Mouse (Mus musculus) heart, embryonic 10.5 days (tissue): ENCODE data around the gene Fbll1. TPM values are rescaled to one million over a fixed set of nuclear protein-coding genes. Genes with fewer than 3 reads are reported as not detected.
"Not testable (repeated sequence)": the region's sequence is repeated elsewhere in the genome, so short reads cannot be mapped to it uniquely, and the experiment has no call there.

Experiments
- DNase-seq: peaks from one replicate; pipeline ENCODE4 v3.0.0-alpha.2; 2017; ENCODE audit warnings: low spot score
- H3K27ac ChIP-seq: fragments of 300-500 bp; sonication (generic); 2 replicates; pipeline ENCODE4 v1.5.1; 2016; ENCODE audit warnings: mild to moderate bottlenecking
- H3K27me3 ChIP-seq: fragments of 300-500 bp; sonication (generic); 2 replicates; pipeline ENCODE4 v1.6.1; 2016; ENCODE audit warnings: mild to moderate bottlenecking; ENCODE audit not compliant: poor library complexity, insufficient read depth, severe bottlenecking
- H3K36me3 ChIP-seq: fragments of 300-500 bp; sonication (generic); 2 replicates; pipeline ENCODE4 v1.6.1; 2016; ENCODE audit warnings: mild to moderate bottlenecking, moderate library complexity
- H3K4me1 ChIP-seq: fragments of 300-500 bp; sonication (generic); 2 replicates; pipeline ENCODE4 v1.6.1; 2016; ENCODE audit warnings: mild to moderate bottlenecking
- H3K4me3 ChIP-seq: fragments of 300-500 bp; sonication (generic); 2 replicates; pipeline ENCODE4 v1.5.1; 2016; ENCODE audit warnings: mild to moderate bottlenecking, moderate library complexity
- H3K9me3 ChIP-seq: fragments of 300-500 bp; sonication (generic); 2 replicates; pipeline ENCODE4 v1.6.1; 2016; ENCODE audit warnings: mild to moderate bottlenecking, moderate library complexity
- WGBS: fragments of 180-500 bp; shearing (Covaris S2); methylation state at CpG from one replicate; pipeline ENCODE4 v1.1.7; 2016; 5-methylcytosine and 5-hydroxymethylcytosine counted together
- polyA plus RNA-seq: library from polyadenylated mRNA; unstranded; fragments of >200 nt; fragmentation: Nextera tagmentation; extraction: Ambion mirVana; gene quantifications from 2 replicates; pipeline ENCODE4 v1.2.1, GENCODE M21; 2016

Gene Fbll1
- polyA plus RNA-seq, 1 experiment from 2014 or later: not detected

DNA sequence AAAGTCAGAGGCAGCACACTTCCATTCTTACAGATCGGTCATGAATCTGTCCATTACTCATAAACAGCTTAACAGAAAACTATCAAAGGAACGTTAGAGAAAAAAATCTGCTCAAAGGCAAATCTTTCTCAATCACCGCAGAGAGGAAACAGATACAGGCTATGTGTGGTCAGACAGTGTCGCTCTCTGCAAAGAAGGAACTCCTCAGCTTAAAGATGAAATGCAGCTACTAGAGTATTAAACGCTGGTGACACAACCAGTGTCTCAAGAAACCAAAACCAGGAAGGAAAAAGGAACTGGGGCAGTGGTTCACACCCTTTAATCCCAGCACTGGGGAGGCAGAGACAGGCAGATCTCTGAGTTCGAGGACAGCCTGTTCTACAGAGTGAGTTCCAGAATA is 29.0 kb upstream of the Fbll1 start:
- Histone ChIP-seq H3K27me3 (no peaks in the 10 kb centered on the region), H3K4me3 (no peak overlapping the region), H3K36me3 (peaks cover 92% of the 10 kb centered on the region), H3K27ac (no peak overlapping the region), H3K4me1 (peaks cover 8% of the 10 kb centered on the region; the same call in 1 of the 2 replicates), H3K9me3 (no peaks in the 10 kb centered on the region)
- no peak for DNase-seq
- WGBS: 93% methylated on average over 6 of the region's 6 CpGs

GRCm38 (mm10) chr11:35816316-35816715 is 17.6 kb upstream of the Fbll1 start:
- DNase-seq: no peak
- Histone ChIP-seq H3K9me3 (no peaks in the 10 kb centered on the region), H3K36me3 (peaks cover 97% of the 10 kb centered on the region), H3K27ac (no peak overlapping the region), H3K4me1 (no peaks in the 10 kb centered on the region), H3K27me3 (no peaks in the 10 kb centered on the region), H3K4me3 (no peak overlapping the region)
- 86% methylated on average over 12 of the region's 12 CpGs for WGBS

- H3K4me3 ChIP-seq: no peak overlapping the region
- no peaks in the 10 kb centered on the region for H3K9me3 ChIP-seq
- peak; percentile 45 for DNase-seq
- peaks cover 96% of the 10 kb centered on the region for H3K36me3 ChIP-seq
- no peak overlapping the region for H3K27ac ChIP-seq
- H3K4me1 ChIP-seq: no peaks in the 10 kb centered on the region
- 87% methylated on average over 10 of the region's 10 CpGs for WGBS
- no peaks in the 10 kb centered on the region for H3K27me3 ChIP-seq
Observed at GRCm38 (mm10) chr11:35811458-35811857, 12.8 kb upstream of the Fbll1 start.

DNA sequence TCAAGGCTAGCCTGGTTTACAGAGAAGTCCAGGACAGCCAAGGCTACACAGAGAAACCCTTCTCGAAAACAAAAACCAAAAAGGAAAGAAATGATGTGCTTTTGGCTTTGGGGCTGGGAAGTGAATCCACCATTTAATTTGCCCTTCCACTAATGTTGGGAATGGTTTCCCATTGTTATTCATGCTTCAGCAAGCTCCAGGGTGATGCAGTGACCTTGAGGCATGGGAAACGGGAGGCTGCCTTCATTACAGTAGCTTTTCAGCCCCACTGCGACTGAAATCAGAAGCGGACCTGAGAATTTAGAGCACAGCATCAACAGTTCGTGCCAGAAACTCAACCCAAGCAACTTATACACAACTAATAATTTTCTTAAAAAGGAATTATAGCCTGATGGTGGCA is 2.6 kb upstream of the Fbll1 start:
- Histone ChIP-seq H3K4me3 (no peak overlapping the region), H3K27me3 (peaks cover 36% of the 10 kb centered on the region), H3K9me3 (no peaks in the 10 kb centered on the region), H3K27ac (no peak overlapping the region), H3K4me1 (peaks cover 14% of the 10 kb centered on the region), H3K36me3 (peaks cover under 1% of the 10 kb centered on the region; the same call in 1 of the 2 replicates)
- DNase-seq: no peak
- 73% methylated on average over 5 of the region's 5 CpGs for WGBS

GRCm38 (mm10) chr11:35798495-35798820 is 226 bp downstream of the Fbll1 start:
- no peaks in the 10 kb centered on the region for H3K36me3 ChIP-seq
- peak overlapping the region; percentile 58 for H3K4me3 ChIP-seq
- H3K27ac ChIP-seq: no peak overlapping the region
- peaks cover 63% of the 10 kb centered on the region for H3K27me3 ChIP-seq
- no peak for DNase-seq
- WGBS: 5% methylated on average over 23 of the region's 23 CpGs
- H3K4me1 ChIP-seq: peaks cover 14% of the 10 kb centered on the region
- no peaks in the 10 kb centered on the region for H3K9me3 ChIP-seq

DNA sequence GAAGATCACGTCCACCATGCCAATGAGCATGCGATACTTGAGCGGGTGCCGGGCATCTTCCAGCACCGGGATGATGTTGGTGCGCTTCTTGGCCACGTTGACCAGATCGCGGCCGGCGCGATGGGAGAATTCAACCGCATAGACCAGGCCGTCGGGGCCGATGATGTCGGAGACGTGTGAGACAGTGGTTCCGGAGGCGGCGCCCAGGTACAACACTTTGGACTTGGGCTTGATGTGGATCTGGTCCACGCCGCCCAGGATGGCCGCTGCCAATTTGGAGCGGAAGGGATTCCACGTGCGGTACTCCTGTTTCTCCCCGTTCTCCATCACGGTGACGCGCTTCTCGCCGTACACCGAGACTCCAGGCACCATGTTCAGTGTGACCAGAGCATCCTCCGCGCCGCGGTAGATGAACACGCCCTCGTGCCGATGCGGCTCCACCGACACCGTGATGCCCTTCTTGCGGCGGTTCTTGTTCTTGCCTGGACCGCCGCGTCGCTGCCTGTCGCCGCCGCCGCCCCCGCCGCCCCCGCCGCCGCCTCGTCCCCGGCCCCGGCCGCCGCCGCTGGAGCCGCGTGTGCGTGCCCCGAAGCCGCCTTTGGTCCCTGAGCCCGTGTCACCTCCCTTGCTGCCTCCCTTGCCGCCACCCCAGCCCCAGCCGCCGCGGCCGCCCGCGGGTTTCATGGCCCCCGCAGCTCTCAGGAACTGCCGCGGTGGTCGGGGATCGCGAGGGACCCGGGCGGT is 761 bp downstream of the Fbll1 start:
- Histone ChIP-seq H3K4me1 (peaks cover 14% of the 10 kb centered on the region), H3K27me3 (peaks cover 63% of the 10 kb centered on the region), H3K36me3 (no peaks in the 10 kb centered on the region), H3K9me3 (no peaks in the 10 kb centered on the region), H3K27ac (no peak overlapping the region), H3K4me3 (peak overlapping the region; percentile 58)
- WGBS: 4% methylated on average over 86 of the region's 86 CpGs
- DNase-seq: no peak

DNA sequence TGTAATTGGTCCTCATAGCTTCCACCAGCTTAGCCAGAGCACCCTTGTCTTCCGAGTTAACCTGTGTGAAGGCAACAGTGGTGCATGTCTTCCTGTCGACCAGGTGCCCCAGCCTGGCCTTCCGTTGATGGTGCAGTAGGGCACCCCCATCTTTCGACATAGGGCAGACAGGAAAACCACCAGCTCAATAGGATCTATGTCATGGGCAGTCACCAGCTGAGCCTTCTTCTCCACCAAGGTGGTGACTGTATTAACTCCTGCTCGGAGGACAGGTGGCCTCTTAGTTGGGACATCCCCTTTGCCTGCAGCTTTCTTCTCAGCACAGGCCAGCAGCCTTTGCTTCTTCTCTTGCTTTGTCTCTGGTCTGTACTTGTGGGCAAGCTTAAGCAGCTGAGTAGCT is 5.9 kb downstream of the Fbll1 start:
- not testable (repeated sequence) for H3K4me1 ChIP-seq, H3K9me3 ChIP-seq, DNase-seq, H3K27ac ChIP-seq, H3K4me3 ChIP-seq
- Histone ChIP-seq H3K27me3 (peaks cover 41% of the 10 kb centered on the region), H3K36me3 (peaks cover 23% of the 10 kb centered on the region)
- 81% methylated on average over 5 of the region's 5 CpGs for WGBS

- Histone ChIP-seq H3K27ac (no peak overlapping the region), H3K4me3 (no peak overlapping the region), H3K36me3 (peaks cover 60% of the 10 kb centered on the region), H3K9me3 (no peaks in the 10 kb centered on the region), H3K4me1 (no peaks in the 10 kb centered on the region), H3K27me3 (no peaks in the 10 kb centered on the region)
- DNase-seq: no peak
- WGBS: 77% methylated on average over 2 of the region's 2 CpGs
Observed at GRCm38 (mm10) chr11:35788443-35788842, 10.2 kb downstream of the Fbll1 start.

GRCm38 (mm10) chr11:35784537-35784936 is 14.1 kb downstream of the Fbll1 start:
- no peaks in the 10 kb centered on the region for H3K9me3 ChIP-seq
- no peaks in the 10 kb centered on the region for H3K27me3 ChIP-seq
- H3K36me3 ChIP-seq: peaks cover 80% of the 10 kb centered on the region
- H3K4me1 ChIP-seq: no peaks in the 10 kb centered on the region
- DNase-seq: no peak
- H3K27ac ChIP-seq: no peak overlapping the region
- H3K4me3 ChIP-seq: no peak overlapping the region
- WGBS: 92% methylated on average over 4 of the region's 4 CpGs

DNA sequence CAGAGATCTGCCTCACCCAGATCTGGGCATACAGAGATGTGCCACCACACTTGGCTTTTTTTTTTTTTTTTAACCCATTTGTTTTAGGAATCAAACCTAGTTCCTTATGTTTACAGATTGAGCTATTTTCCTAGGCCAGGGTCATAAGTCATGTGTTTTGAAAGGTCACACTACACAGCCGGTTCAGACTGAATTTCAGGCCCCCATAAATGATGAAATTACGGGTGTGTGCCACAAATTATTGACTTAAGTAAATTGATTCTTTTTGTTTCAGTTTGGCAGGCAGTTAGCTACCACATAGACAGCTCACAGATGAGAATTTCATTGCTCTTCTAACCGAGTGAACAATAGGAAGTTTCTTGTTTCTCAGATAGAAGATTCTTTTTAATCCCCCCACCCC is 14.7 kb downstream of the Fbll1 start:
- H3K27me3 ChIP-seq: no peaks in the 10 kb centered on the region
- H3K27ac ChIP-seq: no peak overlapping the region
- DNase-seq: no peak
- H3K4me1 ChIP-seq: no peaks in the 10 kb centered on the region
- WGBS: 92% methylated on average over 3 of the region's 3 CpGs
- no peaks in the 10 kb centered on the region for H3K9me3 ChIP-seq
- peaks cover 80% of the 10 kb centered on the region for H3K36me3 ChIP-seq
- no peak overlapping the region for H3K4me3 ChIP-seq

DNA sequence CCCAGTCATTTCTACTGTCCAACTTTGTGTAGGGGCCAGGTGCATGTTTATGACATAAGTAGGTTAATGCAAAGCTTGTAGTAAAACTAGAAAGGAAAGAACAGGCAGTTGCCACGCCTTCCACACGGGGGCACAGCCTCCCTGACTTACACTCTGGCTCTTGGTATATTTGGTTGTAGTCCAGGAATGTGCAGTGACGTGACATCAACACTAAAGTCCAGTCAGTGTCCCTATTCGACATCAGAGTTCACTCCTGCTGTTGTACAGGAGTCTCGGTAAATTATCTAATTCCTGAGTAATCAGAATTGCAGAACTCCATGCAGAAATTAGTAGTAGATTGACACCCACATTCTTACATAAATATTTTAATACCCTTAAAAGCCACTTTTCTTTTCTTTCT is 15.6 kb downstream of the Fbll1 start:
- no peak for DNase-seq
- no peak overlapping the region for H3K27ac ChIP-seq
- H3K4me3 ChIP-seq: no peak overlapping the region
- H3K9me3 ChIP-seq: no peaks in the 10 kb centered on the region
- 89% methylated on average over 5 of the region's 5 CpGs for WGBS
- peaks cover 86% of the 10 kb centered on the region for H3K36me3 ChIP-seq
- no peaks in the 10 kb centered on the region for H3K4me1 ChIP-seq
- H3K27me3 ChIP-seq: no peaks in the 10 kb centered on the region

DNA sequence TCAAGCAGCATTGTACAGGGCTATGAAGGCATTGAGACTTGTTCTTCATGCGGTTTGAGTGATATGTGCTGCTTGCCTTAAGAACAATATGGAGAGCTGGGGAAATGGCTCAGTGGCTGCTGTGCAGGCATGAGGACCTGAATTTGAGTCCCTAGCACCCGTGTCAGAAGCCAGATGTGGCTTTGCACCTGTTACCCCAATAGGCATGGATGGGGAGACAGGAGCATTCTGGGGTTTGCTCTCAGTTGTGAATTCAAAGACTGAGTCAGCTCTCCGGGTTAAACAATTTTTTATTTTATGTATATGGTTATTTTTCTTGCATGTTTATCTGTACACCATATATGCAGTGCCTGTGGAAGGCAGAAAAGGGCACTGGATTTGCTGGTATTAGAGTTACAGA is 16.2 kb downstream of the Fbll1 start:
- no peaks in the 10 kb centered on the region for H3K4me1 ChIP-seq
- H3K36me3 ChIP-seq: peaks cover 89% of the 10 kb centered on the region
- 95% methylated on average over 3 of the region's 3 CpGs for WGBS
- no peak overlapping the region for H3K4me3 ChIP-seq
- H3K27ac ChIP-seq: no peak overlapping the region
- no peaks in the 10 kb centered on the region for H3K27me3 ChIP-seq
- no peak for DNase-seq
- H3K9me3 ChIP-seq: no peaks in the 10 kb centered on the region

DNA sequence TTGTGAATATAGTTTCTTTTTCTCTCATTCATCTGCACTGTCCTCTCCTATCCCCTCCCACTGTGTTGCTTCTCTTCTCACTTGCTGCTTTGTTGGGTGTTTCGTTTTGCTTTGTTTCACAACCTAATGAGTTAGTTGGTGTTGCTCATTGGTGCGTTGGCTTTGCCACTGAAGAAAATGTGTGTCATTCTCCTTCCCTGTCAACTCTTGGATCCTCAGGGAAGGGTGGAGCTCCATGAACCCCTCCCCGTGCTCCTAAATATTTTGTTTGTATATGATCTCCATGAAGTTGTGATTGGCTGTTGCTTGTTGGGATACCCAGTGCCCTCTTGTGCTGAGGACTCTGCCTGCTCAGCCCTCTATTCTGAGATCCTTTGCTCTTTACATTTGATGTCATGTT is 18.3 kb downstream of the Fbll1 start:
- Histone ChIP-seq H3K4me3 (no peak overlapping the region), H3K36me3 (peaks cover 91% of the 10 kb centered on the region), H3K4me1 (no peaks in the 10 kb centered on the region), H3K9me3 (no peaks in the 10 kb centered on the region), H3K27ac (no peak overlapping the region), H3K27me3 (no peaks in the 10 kb centered on the region)
- DNase-seq: no peak
- 80% methylated on average over 3 of the region's 3 CpGs for WGBS

- 83% methylated on average over 3 of the region's 3 CpGs for WGBS
- Histone ChIP-seq H3K36me3 (peaks cover 58% of the 10 kb centered on the region), H3K27ac (no peak overlapping the region), H3K4me1 (no peaks in the 10 kb centered on the region), H3K27me3 (no peaks in the 10 kb centered on the region), H3K4me3 (no peak overlapping the region), H3K9me3 (no peaks in the 10 kb centered on the region)
- DNase-seq: no peak
Observed at GRCm38 (mm10) chr11:35776452-35776851, 22.2 kb downstream of the Fbll1 start.
